Mouse (Mus musculus): ENCODE measurements around the gene Mrpl50.

DNA sequence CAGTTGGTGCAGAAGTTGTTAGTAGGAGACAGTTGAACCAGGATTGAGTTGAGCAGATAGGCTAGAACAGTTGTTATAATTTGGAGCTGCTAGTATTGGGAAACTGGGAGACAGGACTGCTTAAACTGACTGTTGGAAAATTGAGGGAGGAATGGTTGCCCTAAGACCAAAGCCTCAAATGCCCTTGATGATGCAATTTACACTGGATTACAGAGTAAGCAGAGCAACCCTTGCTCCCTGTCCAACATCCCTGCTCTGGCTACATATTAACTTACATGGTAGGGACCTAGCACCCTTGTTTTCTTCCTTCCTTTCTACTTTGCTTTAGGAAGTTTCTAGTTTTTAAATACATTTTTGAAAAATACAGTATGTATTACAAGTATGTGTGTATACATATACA is 35.5 kb downstream of the Mrpl50 start:
- TF ChIP-seq GATA1 (IDR thresholded peaks at IDR 0.05; ENCODE audit: borderline replicate concordance, low read length) (no peak), FLI1 (IDR thresholded peaks at IDR 0.05; ENCODE audit: low read length) (no peak)

Measured in megakaryocyte, embryonic 14.5 days (primary cell).